Mouse (Mus musculus): ENCODE data around the gene Fam161a. TPM values are rescaled to one million over a fixed set of nuclear protein-coding genes. Genes with fewer than 3 reads are reported as not detected.
A peak's percentile ranks its signal among the peaks of the same experiment; 100 is the strongest.

The Fam161a gene
- total RNA-seq, 2 experiments from 2014 or later, result 4.6 to 5.2 TPM

DNA sequence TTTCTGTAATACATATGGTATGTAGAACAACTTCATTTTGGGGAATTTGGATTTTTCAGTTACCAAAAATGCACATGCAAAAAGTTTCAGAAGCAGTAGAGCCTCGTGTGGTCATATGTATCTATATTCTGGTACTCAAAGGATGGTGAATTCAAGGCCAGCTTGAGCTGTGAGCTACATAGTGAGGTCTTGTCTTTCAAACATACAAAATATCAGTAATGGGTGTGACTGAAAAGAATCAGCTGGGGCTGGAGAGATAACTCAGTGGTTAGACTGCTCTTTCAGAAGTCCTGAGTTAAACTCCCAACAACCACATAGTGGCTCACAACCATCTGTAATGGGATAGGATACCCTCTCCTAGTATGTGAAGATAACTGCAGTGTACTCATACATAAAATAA is 9.0 kb upstream of the Fam161a start:
- DNase-seq (ENCODE audit: low spot score in 2 of 2), result no peak
- TF ChIP-seq CTCF (conservative IDR thresholded peaks at IDR 0.05), result no peak
- no peak overlapping the region for H3K27ac ChIP-seq
- no peak overlapping the region for H3K4me3 ChIP-seq

DNA sequence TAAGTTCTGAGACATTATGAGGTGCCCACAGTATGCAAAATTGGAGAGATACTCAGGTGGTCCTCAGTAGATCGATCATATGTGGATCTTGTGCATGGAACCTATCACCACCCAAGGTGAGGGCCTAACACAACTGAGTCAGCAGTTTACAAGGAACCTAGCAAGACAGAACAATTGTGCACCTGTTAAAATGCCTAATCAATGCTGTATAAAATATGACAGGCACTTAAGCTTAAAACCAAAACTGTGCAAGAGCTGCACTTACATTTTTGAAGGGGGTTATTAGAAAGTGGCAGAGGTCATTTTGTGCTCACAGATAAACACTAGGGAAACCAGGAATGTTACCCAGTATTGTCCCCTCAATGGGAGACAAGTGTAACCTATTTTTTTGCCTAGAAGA is 2.1 kb upstream of the Fam161a start:
- no peak overlapping the region for H3K4me3 ChIP-seq
- no peak for TF ChIP-seq CTCF (conservative IDR thresholded peaks at IDR 0.05)
- no peak for DNase-seq (ENCODE audit: low spot score in 2 of 2)
- H3K27ac ChIP-seq, result no peak overlapping the region

DNA sequence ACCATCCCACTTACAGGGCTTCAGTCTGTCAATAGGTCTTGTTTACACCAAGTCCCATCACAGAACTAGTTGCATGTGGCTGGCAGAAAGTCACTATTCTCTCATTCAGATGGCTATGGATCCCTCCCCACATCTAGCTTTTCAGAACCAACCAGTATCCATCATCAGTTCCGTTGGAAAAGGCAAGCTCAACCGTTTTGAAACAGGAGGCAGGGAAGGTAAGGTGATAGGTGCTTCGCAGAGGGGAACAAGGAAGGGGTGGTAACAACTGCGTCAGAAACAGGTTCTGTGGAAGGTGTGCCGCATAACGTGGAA is 208 bp upstream of the Fam161a start:
- no peak for DNase-seq (ENCODE audit: low spot score in 2 of 2)
- TF ChIP-seq CTCF (conservative IDR thresholded peaks at IDR 0.05), result no peak
- peak overlapping the region; percentile 91 for H3K27ac ChIP-seq
- H3K4me3 ChIP-seq, result peak overlapping the region; percentile 74

DNA sequence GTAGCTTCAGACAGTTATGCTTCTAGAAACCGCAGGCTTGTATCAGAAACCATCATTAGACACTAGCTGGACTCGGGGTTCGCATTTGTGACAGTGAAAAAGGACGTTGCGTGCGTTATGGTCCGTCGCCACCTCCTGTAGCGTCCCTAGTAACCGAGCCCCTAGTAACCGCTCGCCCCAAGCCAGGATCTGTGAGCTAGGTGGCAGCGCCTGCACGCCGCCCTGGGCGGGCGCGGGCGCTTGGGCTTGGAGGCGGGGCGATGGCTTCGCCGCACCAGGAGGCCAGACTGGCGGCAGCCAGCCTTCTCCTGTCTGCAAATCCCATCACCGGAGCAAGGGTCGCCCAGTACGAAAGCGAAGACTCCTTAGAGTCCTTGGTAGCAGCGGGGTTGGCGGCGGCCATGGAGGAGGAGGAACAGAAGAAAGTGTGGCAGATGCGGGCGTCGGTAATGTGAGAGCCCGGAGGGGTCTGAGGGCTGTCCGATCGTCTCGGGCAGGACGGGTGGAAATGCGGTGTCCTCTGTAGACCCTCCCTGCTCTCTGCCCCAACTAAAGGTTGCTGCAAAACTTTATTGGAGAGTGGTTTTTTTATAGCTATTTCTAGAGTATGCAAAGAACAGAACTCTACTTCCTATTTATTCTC is 971 bp downstream of the Fam161a start:
- peak; percentile 70 to 78 for DNase-seq (ENCODE audit: low spot score in 2 of 2)
- TF ChIP-seq CTCF (conservative IDR thresholded peaks at IDR 0.05), result peak; percentile 41
- H3K27ac ChIP-seq, result peak overlapping the region; percentile 91
- peak overlapping the region; percentile 74 for H3K4me3 ChIP-seq

DNA sequence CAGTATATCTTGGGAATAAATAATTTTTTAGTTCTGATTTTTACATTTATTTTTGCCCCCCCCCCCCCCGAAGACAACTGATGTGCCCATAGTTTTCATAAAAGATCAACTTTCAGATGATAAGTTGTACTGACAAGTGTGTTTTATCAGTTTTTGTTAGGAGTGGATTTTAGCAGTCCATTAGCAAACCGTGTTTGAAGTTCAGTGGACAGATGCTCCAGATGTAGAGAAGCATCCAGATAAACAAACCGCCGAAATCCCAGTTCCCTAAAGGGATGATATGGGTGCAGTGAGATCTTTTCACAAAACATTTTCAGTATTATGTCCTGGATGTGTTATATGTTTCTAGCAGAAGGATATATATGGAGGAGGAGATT is 1.5 kb downstream of the Fam161a start:
- peak overlapping the region; percentile 91 for H3K27ac ChIP-seq
- no peak for TF ChIP-seq CTCF (conservative IDR thresholded peaks at IDR 0.05)
- no peak for DNase-seq (ENCODE audit: low spot score in 2 of 2)
- H3K4me3 ChIP-seq, result peak overlapping the region; percentile 74

DNA sequence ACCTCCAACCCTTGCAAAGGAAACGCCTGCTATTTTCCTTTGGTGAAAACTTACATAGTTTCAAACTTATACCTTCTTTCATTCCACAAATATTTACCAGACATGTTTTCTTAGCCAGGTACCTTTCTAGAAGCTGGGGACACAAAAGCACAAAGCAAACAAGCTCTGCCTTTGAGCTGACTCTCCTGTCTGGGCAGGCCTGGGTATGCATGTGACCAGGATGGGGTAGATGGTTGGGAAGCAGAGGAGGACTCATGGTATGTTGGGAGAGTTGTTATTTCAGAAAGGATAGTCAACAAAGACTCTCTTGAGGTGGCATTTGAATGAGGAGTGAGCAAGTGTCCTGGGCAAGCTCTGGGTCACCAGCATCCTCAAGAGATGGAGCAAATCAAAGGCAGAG is 5.8 kb downstream of the Fam161a start:
- DNase-seq (ENCODE audit: low spot score in 2 of 2), result no peak
- no peak for TF ChIP-seq CTCF (conservative IDR thresholded peaks at IDR 0.05)
- Histone ChIP-seq H3K27ac (no peak overlapping the region), H3K4me3 (no peak overlapping the region)

DNA sequence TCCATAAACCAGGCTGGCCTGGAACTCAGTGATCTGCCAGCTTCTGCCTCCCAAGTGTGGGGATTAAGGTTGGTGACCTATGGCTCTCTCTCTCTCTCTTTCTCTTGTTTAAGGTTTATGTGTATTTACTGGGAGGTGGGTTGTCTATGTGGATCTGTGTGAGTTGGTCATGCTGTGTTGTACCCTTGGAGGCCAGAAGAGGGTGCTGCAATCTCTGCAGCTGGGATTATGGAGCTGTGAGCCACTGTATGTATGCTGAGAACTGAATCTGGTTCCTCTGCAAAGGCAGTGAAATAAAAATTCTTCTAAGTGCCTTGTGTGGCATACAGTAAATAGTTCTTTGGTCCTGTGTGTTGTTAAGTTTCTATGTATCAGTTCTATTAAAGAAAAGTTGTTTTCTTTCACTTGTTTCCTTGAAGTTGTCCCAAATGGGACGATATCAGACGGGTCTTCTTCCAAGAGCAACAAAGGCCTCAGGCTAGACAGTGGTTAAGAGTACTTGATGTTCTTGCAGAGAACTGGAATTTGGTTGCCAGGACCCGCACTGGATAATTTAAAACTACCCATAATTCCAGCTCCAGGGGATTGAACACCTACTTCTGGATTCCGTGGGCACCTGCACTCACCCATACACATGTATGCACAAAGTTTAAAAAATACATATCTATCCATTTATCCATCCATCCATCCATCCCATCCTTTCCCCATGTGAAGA is 6.4 kb downstream of the Fam161a start:
- no peak overlapping the region for H3K4me3 ChIP-seq

DNA sequence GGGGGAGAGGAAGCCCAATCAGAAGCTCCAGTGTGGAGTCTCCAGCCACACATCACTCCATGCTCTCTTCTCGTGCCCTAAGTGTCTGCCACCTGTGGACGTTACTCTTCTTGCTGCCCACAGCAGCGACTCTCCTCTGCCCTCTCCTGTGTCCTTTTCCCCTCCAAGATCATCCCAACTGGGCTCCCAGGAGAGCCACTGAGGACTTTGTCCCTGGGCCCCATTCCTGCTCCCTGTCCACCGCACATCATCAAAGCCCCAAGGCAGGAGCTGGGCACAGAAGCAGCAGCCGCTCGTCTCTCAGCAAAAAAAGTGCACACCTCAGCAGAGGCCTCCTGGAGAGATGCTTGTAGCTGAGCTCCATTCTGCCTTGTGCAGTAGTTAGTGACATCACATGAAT is 7.7 kb downstream of the Fam161a start:
- H3K27ac ChIP-seq, result no peak overlapping the region
- H3K4me3 ChIP-seq, result no peak overlapping the region
- no peak for DNase-seq (ENCODE audit: low spot score in 2 of 2)
- no peak for TF ChIP-seq CTCF (conservative IDR thresholded peaks at IDR 0.05)

More for the DNA sequence above, 6.4 kb downstream of the Fam161a start:
- no peak for DNase-seq (ENCODE audit: low spot score in 2 of 2)
- H3K27ac ChIP-seq, result no peak overlapping the region
- peak; percentile 50 for TF ChIP-seq CTCF (conservative IDR thresholded peaks at IDR 0.05)

DNA sequence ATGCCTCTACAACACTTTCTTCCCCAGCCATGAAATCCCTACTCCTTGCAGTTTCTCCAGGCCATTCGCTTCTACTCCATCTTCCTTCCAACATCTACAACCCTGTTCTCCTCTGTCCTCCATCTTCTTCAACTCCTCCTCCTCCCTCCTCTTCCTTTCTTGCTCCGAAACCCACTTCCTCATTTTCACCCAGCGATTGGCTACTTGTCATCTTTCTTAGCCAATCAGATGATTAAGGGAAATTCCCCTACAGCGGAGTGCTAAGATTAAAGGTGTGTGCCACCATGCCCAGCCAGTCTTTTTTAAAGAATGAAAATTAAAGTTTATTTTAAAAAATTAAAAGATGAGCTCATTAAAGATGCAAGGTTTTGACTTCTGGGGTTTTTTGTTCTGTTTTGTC is 10.6 kb downstream of the Fam161a start:
- H3K4me3 ChIP-seq, result no peak overlapping the region
- DNase-seq (ENCODE audit: low spot score in 2 of 2), result no peak
- no peak overlapping the region for H3K27ac ChIP-seq
- no peak for TF ChIP-seq CTCF (conservative IDR thresholded peaks at IDR 0.05)

DNA sequence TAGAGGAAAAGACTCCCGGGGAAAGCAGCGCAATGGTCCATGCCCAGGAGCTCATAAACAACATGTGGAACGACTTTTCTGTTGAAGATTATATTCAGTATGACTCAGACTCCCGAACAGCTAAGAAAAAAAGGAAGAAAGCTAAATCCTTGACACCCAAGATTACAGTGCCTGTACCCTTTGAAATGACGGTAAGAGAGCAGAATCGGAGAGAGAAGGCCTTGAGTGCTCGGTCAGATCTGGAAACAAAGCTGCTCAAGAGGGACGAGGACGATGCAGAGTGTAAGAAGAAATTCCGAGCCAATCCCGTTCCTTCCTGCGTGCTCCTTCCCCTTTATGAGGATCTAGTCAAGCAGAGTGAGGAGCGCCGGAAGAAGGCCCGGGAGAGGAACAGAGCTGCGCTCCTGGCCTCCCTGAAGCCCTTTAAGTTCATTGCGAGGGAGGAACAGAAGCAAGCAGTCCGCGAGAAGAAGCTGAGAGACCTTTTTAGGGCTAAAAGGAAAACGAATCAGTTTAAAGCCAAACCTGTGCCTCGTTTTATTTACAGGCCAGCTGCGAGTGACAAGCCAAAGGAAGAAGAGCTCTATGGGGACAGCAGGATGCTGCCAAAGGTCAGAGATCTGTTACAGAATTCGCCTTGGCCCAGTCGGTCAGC is 12.9 kb downstream of the Fam161a start:
- DNase-seq (ENCODE audit: low spot score in 2 of 2), result no peak
- H3K4me3 ChIP-seq, result no peak overlapping the region
- no peak for TF ChIP-seq CTCF (conservative IDR thresholded peaks at IDR 0.05)
- no peak overlapping the region for H3K27ac ChIP-seq

DNA sequence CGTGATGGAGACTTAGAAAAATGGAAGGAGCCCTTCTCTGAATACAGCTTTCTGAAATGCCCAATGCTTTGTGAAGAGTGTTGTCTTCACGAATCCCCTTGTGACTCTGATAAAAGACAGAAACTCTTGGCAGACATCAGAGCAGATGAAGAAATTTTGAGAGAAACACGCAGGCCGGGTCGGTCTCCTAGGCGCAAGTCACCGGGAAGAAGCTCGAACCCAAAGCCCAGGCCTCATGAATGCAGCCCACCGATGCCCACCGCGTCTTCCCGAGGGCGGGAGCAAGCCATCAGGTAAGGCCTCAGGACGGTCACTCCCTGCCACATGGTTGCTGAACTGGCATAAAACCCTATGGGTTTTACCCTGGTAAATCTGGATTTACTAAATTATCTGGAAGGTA is 13.5 kb downstream of the Fam161a start:
- DNase-seq (ENCODE audit: low spot score in 2 of 2), result no peak
- no peak overlapping the region for H3K27ac ChIP-seq
- TF ChIP-seq CTCF (conservative IDR thresholded peaks at IDR 0.05), result no peak
- H3K4me3 ChIP-seq, result no peak overlapping the region

DNA sequence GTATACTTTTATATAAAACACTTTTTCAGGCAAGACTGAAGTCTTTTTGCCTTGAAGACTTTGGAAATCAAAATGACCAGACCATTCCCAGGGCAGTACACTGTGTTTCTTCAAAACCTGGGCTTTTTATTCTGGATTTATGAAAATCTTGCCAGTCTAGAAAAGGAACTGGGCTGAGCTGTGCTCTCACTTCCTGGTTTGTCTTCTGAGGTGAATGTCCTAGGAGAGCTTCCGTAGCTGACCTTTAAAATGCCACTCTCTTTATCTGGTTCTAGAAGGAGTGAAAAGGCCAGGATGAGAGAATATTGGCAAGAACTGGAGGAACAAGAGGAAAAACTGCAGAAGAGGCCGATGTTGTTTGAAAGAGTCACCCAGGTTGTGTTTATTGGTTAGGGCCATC is 15.8 kb downstream of the Fam161a start:
- no peak for DNase-seq (ENCODE audit: low spot score in 2 of 2)
- no peak overlapping the region for H3K4me3 ChIP-seq
- TF ChIP-seq CTCF (conservative IDR thresholded peaks at IDR 0.05), result no peak
- H3K27ac ChIP-seq, result no peak overlapping the region

DNA sequence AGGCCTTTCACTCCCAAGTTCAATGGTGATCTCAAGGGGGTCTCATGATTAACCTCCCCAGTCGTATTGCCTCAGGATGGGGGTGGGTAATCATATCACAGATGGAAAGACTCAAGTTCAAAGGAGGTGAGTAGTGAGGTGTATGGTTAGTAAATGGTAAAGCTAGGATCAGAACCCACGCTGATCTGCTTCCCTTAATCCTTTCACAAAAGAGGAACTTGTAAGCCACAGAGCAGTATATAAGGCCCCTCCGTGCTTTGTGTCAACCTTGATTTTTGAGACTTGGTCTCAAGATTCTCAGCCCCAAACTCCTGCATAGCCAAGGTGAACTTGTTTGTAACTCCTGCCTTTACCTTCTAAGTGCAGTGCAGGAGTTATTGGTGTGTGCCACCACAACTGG is 16.8 kb downstream of the Fam161a start:
- no peak overlapping the region for H3K27ac ChIP-seq
- TF ChIP-seq CTCF (conservative IDR thresholded peaks at IDR 0.05), result no peak

DNA sequence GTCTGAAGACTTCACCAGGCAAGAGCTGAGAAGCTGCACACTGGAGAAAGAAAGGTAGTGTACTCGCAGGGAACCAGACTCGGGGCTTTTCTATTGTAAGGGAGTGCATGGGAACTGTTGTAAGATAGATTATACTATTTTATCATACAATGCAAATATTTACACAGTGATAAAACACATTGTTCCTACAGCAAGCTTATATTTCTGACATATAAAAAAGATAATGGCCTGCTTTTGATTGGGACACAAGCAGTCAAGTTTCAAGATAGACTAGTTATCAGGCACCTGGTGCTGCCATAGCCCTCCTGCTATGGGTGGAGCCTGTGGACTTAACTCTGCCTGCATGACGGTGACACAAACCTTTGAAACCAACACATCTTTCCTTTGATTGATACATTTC is 21.6 kb downstream of the Fam161a start:
- no peak for DNase-seq (ENCODE audit: low spot score in 2 of 2)
- no peak for TF ChIP-seq CTCF (conservative IDR thresholded peaks at IDR 0.05)
- Histone ChIP-seq H3K4me3 (no peak overlapping the region), H3K27ac (no peak overlapping the region)

More for the DNA sequence above, 16.8 kb downstream of the Fam161a start:
- no peak overlapping the region for H3K4me3 ChIP-seq
- no peak for DNase-seq (ENCODE audit: low spot score in 2 of 2)
